Mouse (Mus musculus) ovary, adult 18-20 months (tissue): ENCODE measurements around the gene Rgs3.

Source experiments
- DNase-seq: peaks from one replicate; pipeline ENCODE4 v3.0.0; 2022; ENCODE audit warnings: low spot score, mixed read lengths

Gene Rgs3

GRCm38 (mm10) chr4:62693839-62694238, 134.2 kb downstream of the Rgs3 start:
- no peak for DNase-seq

- DNase-seq = no peak
Observed at GRCm38 (mm10) chr4:62694703-62695439, 135.2 kb downstream of the Rgs3 start.

- DNase-seq = no peak
Observed at GRCm38 (mm10) chr4:62695523-62695922, 135.9 kb downstream of the Rgs3 start.

- no peak for DNase-seq
Observed at GRCm38 (mm10) chr4:62695946-62696345, 136.3 kb downstream of the Rgs3 start.

GRCm38 (mm10) chr4:62696699-62697404, 137.2 kb downstream of the Rgs3 start:
- no peak for DNase-seq

GRCm38 (mm10) chr4:62697469-62697868, 137.8 kb downstream of the Rgs3 start:
- DNase-seq = peak; percentile 83

GRCm38 (mm10) chr4:62698521-62698920, 138.9 kb downstream of the Rgs3 start:
- no peak for DNase-seq

- DNase-seq = peak; percentile 95
Observed at GRCm38 (mm10) chr4:62699191-62699812, 139.7 kb downstream of the Rgs3 start.

GRCm38 (mm10) chr4:62700426-62700825, 140.8 kb downstream of the Rgs3 start:
- no peak for DNase-seq

- DNase-seq = no peak
Observed at GRCm38 (mm10) chr4:62703151-62703550, 143.5 kb downstream of the Rgs3 start.

GRCm38 (mm10) chr4:62704204-62704603, 144.6 kb downstream of the Rgs3 start:
- no peak for DNase-seq

GRCm38 (mm10) chr4:62705013-62705412, 145.4 kb downstream of the Rgs3 start:
- no peak for DNase-seq

GRCm38 (mm10) chr4:62705749-62706148, 146.1 kb downstream of the Rgs3 start:
- no peak for DNase-seq

- no peak for DNase-seq
Observed at GRCm38 (mm10) chr4:62708084-62708483, 148.4 kb downstream of the Rgs3 start.

- DNase-seq = no peak
Observed at GRCm38 (mm10) chr4:62708994-62709393, 149.3 kb downstream of the Rgs3 start.

GRCm38 (mm10) chr4:62709448-62709847, 149.8 kb downstream of the Rgs3 start:
- no peak for DNase-seq

- DNase-seq = no peak
Observed at GRCm38 (mm10) chr4:62711159-62711558, 151.5 kb downstream of the Rgs3 start.

- DNase-seq = no peak
Observed at GRCm38 (mm10) chr4:62711582-62711981, 151.9 kb downstream of the Rgs3 start.

GRCm38 (mm10) chr4:62720861-62721260, 161.2 kb downstream of the Rgs3 start:
- no peak for DNase-seq

- peak; percentile 57 for DNase-seq
Observed at GRCm38 (mm10) chr4:62722021-62722426, 162.4 kb downstream of the Rgs3 start.

GRCm38 (mm10) chr4:62723795-62724194, 164.1 kb downstream of the Rgs3 start:
- no peak for DNase-seq

GRCm38 (mm10) chr4:62726282-62726937, 166.8 kb downstream of the Rgs3 start:
- DNase-seq = no peak
